Mouse (Mus musculus) lung, embryonic 14.5 days (tissue): ENCODE measurements at regions not wholly inside any gene's neighbourhood (a gene's known extent, or its start where the extent isn't known, plus 50 kb on each side); places are given as distances from the start of the nearest gene placed in this dataset.

Experiments
- ATAC-seq: fragments of 200-750 bp; cut with Nextera tagmentation; 2 replicates; pipeline ENCODE4 v1.8.0; 2017; ENCODE audit warnings: mild to moderate bottlenecking, moderate TSS enrichment, moderate library complexity; ENCODE audit not compliant: insufficient read depth
- DNase-seq: peaks from one replicate; pipeline ENCODE4 v3.0.0-alpha.2; 2015
- H3K27ac ChIP-seq: fragments of 300-500 bp; sonication (generic); 2 replicates; pipeline ENCODE4 v1.5.1; 2014; ENCODE audit warnings: low read depth, mild to moderate bottlenecking, moderate library complexity
- H3K27me3 ChIP-seq: fragments of 300-500 bp; sonication (generic); 2 replicates; pipeline ENCODE4 v1.6.1; 2014; ENCODE audit warnings: low read length, control low read depth; ENCODE audit not compliant: insufficient read depth
- H3K36me3 ChIP-seq: fragments of 300-500 bp; sonication (generic); 2 replicates; pipeline ENCODE4 v1.6.1; 2014; ENCODE audit warnings: control low read depth; ENCODE audit not compliant: insufficient read depth
- H3K4me1 ChIP-seq: fragments of 300-500 bp; sonication (generic); 2 replicates; pipeline ENCODE4 v1.6.1; 2014; ENCODE audit warnings: antibody characterized with exemption, control low read depth; ENCODE audit not compliant: insufficient read depth
- H3K4me2 ChIP-seq: fragments of 300-500 bp; sonication (generic); 2 replicates; pipeline ENCODE4 v1.6.1; 2014; ENCODE audit warnings: mild to moderate bottlenecking
- H3K4me3 ChIP-seq: fragments of 300-500 bp; sonication (generic); 2 replicates; pipeline ENCODE4 v1.5.1; 2014; ENCODE audit warnings: low read depth, low read length
- H3K9ac ChIP-seq: fragments of 300-500 bp; sonication (generic); 2 replicates; pipeline ENCODE4 v1.6.1; 2014
- H3K9me3 ChIP-seq: fragments of 300-500 bp; sonication (generic); 2 replicates; pipeline ENCODE4 v1.6.1; 2016; ENCODE audit warnings: low read depth, low read length, control low read depth
- CTCF ChIP-seq: IDR thresholded peaks from 2 replicates; pipeline ENCODE4 v1.5.1; 2016; ENCODE audit warnings: antibody characterized with exemption, low read depth
- WGBS: fragments of 180-500 bp; shearing (Covaris S2); extraction: QIAGEN DNeasy Blood & Tissue Kit; methylation state at CpG from one replicate; pipeline ENCODE4 v1.1.7; 2014; 5-methylcytosine and 5-hydroxymethylcytosine counted together

DNA sequence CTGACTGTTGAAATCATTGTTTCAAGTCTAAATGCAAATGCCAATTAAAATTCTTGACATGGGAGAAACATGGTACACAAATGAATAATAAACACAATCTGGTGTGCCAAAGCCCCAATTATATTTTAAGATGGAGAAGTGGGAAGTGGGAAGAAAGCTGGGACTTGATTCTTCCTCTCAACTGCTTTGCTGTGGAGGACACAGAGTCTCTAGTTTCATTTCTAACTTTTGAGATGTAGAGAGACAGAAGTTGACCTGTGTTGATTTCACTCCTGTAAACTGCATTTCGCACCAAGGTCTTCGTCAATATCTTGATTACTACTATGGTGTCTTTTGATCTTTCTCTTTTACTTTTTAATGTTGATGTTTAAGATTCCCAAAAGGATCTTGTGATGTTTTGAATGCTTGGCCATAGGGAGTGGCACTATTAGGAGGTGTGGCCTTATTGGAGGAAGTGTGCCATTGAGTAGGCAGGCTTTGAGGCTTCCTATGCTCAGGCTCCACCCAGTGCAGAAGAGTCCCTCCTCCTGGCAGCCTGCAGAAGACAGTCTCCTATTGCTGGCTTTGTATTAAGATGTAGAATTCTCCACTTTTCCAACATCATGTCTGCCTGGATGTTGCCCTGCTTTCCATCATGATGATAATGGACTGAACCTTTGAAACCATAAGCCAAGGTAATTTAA lies 447.4 kb upstream of the Zfp462 start:
- no peak for ATAC-seq
- Histone ChIP-seq H3K4me3 (no peak overlapping the region), H3K4me1 (no peaks in the 10 kb centered on the region), H3K27me3 (no peaks in the 10 kb centered on the region), H3K4me2 (no peak overlapping the region), H3K27ac (no peak overlapping the region), H3K9ac (no peak overlapping the region), H3K9me3 (no peaks in the 10 kb centered on the region), H3K36me3 (no peaks in the 10 kb centered on the region)
- no peak for TF ChIP-seq CTCF
- no peak for DNase-seq
- WGBS: 99% methylated on average over 2 of the region's 2 CpGs

DNA sequence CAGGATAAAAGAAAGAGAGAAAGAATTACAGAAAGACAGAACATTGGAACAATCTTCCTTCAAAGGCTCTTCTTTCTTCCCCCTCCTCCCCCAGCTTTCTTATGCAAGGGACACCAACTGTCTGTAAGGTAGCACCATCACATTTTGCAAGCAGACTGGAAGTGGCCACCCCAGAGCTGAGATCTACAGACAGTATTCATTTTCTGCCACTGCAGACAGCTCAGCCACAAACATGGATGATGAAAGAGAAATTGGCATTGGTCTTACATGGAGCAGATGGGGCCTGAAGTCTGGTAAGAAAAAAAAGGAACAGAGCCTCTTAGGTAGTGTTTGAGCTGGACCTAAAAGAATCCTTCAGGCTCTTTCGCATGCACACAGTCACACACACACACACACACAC lies 428.9 kb upstream of the Zfp462 start:
- TF ChIP-seq CTCF: no peak
- Histone ChIP-seq H3K27ac (no peak overlapping the region), H3K4me1 (no peaks in the 10 kb centered on the region), H3K4me3 (no peak overlapping the region), H3K36me3 (no peaks in the 10 kb centered on the region), H3K9ac (no peak overlapping the region), H3K27me3 (no peaks in the 10 kb centered on the region), H3K4me2 (no peak overlapping the region), H3K9me3 (no peaks in the 10 kb centered on the region)
- 60% methylated on average over 1 of the region's 1 CpGs for WGBS
- ATAC-seq (no peak), DNase-seq (peak; percentile 23)

DNA sequence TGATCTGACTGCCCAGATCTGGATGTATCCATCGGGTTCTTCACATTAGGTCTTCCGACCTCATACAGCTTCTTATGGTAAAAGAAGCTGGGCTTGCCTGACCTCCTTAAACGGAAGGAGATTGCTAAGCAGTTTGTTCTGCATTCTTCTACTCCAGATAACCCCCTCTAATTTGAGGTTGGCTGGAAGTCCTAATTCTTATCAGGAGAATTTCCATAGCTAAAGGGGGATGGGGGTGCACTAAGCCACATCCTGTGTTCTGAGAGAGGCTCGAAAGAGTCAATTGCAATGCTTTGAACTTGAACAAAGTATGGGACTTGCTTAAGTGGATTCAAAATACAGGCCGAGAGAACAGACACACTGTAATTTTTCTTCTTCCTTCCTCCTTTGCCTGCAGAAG lies 421.6 kb upstream of the Zfp462 start:
- Histone ChIP-seq H3K27me3 (no peaks in the 10 kb centered on the region), H3K36me3 (no peaks in the 10 kb centered on the region), H3K27ac (peak overlapping the region; percentile 44; the same call in 1 of the 2 replicates), H3K9ac (no peak overlapping the region), H3K4me1 (peaks cover 2% of the 10 kb centered on the region; the same call in 1 of the 2 replicates), H3K9me3 (no peaks in the 10 kb centered on the region), H3K4me2 (no peak overlapping the region), H3K4me3 (no peak overlapping the region)
- DNase-seq: peak; percentile 53
- 44% methylated on average over 5 of the region's 5 CpGs for WGBS
- TF ChIP-seq CTCF: no peak
- peak; percentile 42; the same call in 1 of the 2 replicates for ATAC-seq

DNA sequence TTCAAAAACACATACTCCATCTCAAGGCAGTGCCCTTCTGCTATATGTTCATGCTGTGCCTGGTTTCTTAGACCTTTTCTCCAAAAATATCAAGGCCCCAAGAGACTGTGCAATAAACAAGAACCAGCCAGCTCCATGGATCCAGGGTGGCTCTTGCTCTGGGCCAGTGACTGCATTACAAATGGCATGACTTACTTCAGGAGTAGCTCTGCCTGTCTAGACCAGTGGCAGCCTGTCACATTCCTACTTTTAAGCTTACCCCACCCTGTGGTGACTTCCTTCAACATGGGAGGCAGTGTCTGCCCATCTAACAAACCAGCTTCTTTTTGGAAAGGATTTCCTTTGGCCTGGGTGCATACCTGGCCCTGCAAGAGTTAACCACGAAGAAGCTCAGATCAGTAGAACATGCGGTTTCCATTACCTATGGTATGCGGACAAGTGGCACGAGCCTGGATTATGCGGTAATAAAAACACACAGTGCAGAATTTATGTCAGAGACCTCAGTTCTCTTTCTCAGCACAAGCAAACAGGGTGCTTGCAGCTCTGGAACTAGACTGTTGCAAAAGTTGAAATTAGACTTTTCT lies 418.8 kb upstream of the Zfp462 start:
- Histone ChIP-seq H3K36me3 (no peaks in the 10 kb centered on the region), H3K4me1 (peaks cover 2% of the 10 kb centered on the region; the same call in 1 of the 2 replicates), H3K9me3 (no peaks in the 10 kb centered on the region), H3K27me3 (no peaks in the 10 kb centered on the region), H3K4me3 (no peak overlapping the region), H3K9ac (no peak overlapping the region), H3K4me2 (no peak overlapping the region), H3K27ac (no peak overlapping the region)
- DNase-seq: peak; percentile 9
- no peak for ATAC-seq
- WGBS: 34% methylated on average over 5 of the region's 5 CpGs
- TF ChIP-seq CTCF: no peak

DNA sequence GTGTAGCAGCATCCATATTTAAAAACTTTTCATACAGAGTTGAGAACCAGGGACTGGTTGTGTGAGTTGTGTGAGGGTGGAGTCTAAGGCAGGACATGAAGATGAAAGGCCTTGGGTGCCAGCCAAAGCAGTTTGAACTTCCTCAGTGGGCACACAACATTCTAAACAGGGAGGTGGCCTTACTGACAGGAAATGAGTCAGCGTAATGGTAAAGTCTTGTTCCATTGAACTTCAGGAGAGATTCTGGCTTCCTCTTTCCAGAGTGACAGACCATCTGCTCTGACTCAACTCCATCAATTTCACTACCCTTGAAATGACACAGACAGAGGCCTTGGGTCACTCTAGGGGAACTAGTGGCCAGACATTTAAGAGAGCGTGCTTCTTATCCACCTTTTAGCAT lies 417.2 kb upstream of the Zfp462 start:
- no peak overlapping the region for H3K9ac ChIP-seq
- no peak overlapping the region for H3K4me2 ChIP-seq
- H3K27me3 ChIP-seq: no peaks in the 10 kb centered on the region
- TF ChIP-seq CTCF: no peak
- no peak overlapping the region for H3K27ac ChIP-seq
- no peak overlapping the region for H3K4me3 ChIP-seq
- H3K4me1 ChIP-seq: peaks cover 2% of the 10 kb centered on the region; the same call in 1 of the 2 replicates
- no peaks in the 10 kb centered on the region for H3K36me3 ChIP-seq
- ATAC-seq (peak; percentile 67), DNase-seq (peak; percentile 71)
- 60% methylated on average over 2 of the region's 2 CpGs for WGBS
- no peaks in the 10 kb centered on the region for H3K9me3 ChIP-seq

DNA sequence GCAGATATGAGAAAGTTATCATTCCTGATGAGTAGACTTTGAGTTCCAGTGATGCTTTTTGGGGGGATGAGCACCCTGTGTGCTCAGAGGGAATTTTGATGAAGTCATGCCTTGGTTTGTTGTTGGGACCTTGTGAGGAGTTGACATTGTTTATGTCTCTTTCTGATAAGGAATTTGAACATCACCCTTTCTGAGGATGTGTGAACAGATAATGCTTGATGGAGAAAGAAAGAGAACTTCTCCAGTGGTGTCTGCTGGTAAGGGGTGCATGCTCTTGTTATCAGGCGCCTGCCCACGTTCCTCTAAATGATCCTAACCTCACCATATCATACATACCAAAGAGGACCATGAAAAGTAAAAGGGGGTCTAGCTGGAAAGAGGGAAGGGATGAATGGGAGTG lies 413.1 kb upstream of the Zfp462 start:
- no peak overlapping the region for H3K4me2 ChIP-seq
- H3K4me3 ChIP-seq: no peak overlapping the region
- H3K4me1 ChIP-seq: peaks cover 2% of the 10 kb centered on the region; the same call in 1 of the 2 replicates
- TF ChIP-seq CTCF: no peak
- H3K36me3 ChIP-seq: no peaks in the 10 kb centered on the region
- DNase-seq (no peak), ATAC-seq (no peak)
- H3K27ac ChIP-seq: no peak overlapping the region
- 68% methylated on average over 2 of the region's 2 CpGs for WGBS
- H3K27me3 ChIP-seq: no peaks in the 10 kb centered on the region
- no peaks in the 10 kb centered on the region for H3K9me3 ChIP-seq
- H3K9ac ChIP-seq: no peak overlapping the region

DNA sequence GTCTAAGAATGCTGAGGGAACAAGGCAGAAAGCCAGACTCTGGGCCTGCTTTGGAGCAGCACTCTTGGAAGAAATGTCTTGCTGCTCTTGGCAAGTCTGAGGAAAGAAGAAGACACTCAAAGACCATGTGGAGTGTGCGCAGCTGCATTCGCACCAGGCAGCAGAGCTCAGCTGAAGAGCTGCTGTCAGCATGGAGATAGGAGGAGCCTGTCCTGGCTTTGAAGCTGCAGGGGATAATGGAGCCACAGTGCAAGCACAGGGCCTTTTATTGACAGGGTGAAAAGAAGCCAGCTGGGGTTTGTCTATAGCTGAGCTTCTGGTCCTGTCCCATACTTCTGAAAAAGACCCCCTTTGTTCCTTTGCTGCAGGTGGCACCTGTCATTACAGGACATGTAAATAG lies 411.0 kb upstream of the Zfp462 start:
- H3K36me3 ChIP-seq: no peaks in the 10 kb centered on the region
- no peak overlapping the region for H3K4me2 ChIP-seq
- H3K27me3 ChIP-seq: no peaks in the 10 kb centered on the region
- no peak for TF ChIP-seq CTCF
- 24% methylated on average over 2 of the region's 2 CpGs for WGBS
- H3K27ac ChIP-seq: no peak overlapping the region
- peak; percentile 78 for ATAC-seq
- H3K4me3 ChIP-seq: no peak overlapping the region
- peak; percentile 57 for DNase-seq
- H3K9me3 ChIP-seq: no peaks in the 10 kb centered on the region
- H3K9ac ChIP-seq: no peak overlapping the region
- no peaks in the 10 kb centered on the region for H3K4me1 ChIP-seq
